Mouse (Mus musculus) midbrain, embryonic 14.5 days (tissue): Measurements from ENCODE around the gene Polr1d. TPM values are rescaled to one million over a fixed set of nuclear protein-coding genes. Genes with fewer than 3 reads are reported as not detected.
A peak's percentile ranks its signal among the peaks of the same experiment; 100 is the strongest.

ENCODE experiments used
- ATAC-seq: fragments of 200-750 bp; cut with Nextera tagmentation; 2 replicates; pipeline ENCODE4 v1.8.0; 2017; ENCODE audit warnings: moderate number of reproducible peaks, moderate library complexity; ENCODE audit not compliant: low FRiP score, low TSS enrichment
- DNase-seq: peaks from one replicate; pipeline ENCODE4 v3.0.0-alpha.2; 2015
- H3K27ac ChIP-seq: fragments of 300-500 bp; sonication (generic); replicated peaks from 2 replicates; pipeline ENCODE4 v1.5.1; 2014; ENCODE audit warnings: mild to moderate bottlenecking, low read depth, low read length, moderate library complexity
- H3K27me3 ChIP-seq: fragments of 300-500 bp; sonication (generic); 2 replicates; pipeline ENCODE4 v1.6.1; 2014; ENCODE audit warnings: low read length, control low read depth, mixed read lengths; ENCODE audit not compliant: control insufficient read depth, insufficient read depth
- H3K36me3 ChIP-seq: fragments of 300-500 bp; sonication (generic); 2 replicates; pipeline ENCODE4 v1.6.1; 2014; ENCODE audit warnings: low read length, control low read depth; ENCODE audit not compliant: control insufficient read depth, insufficient read depth
- H3K4me1 ChIP-seq: fragments of 300-500 bp; sonication (generic); 2 replicates; pipeline ENCODE4 v1.6.1; 2014; ENCODE audit warnings: mild to moderate bottlenecking, antibody characterized with exemption, low read length, control low read depth; ENCODE audit not compliant: control insufficient read depth, insufficient read depth
- H3K4me2 ChIP-seq: fragments of 300-500 bp; sonication (generic); 2 replicates; pipeline ENCODE4 v1.6.1; 2014; ENCODE audit warnings: mild to moderate bottlenecking, low read length, moderate library complexity
- H3K4me3 ChIP-seq: fragments of 300-500 bp; sonication (generic); replicated peaks from 2 replicates; pipeline ENCODE4 v1.5.1; 2014; ENCODE audit warnings: low read depth, low read length
- H3K9ac ChIP-seq: fragments of 300-500 bp; sonication (generic); replicated peaks from 2 replicates; pipeline ENCODE4 v1.6.1; 2014; ENCODE audit warnings: mild to moderate bottlenecking, low read length, moderate library complexity
- H3K9me3 ChIP-seq: fragments of 300-500 bp; sonication (generic); 2 replicates; pipeline ENCODE4 v1.6.1; 2016; ENCODE audit warnings: low read length, control low read depth, mixed read lengths; ENCODE audit not compliant: control insufficient read depth
- WGBS: fragments of 180-500 bp; shearing (Covaris S2); extraction: QIAGEN DNeasy Blood & Tissue Kit; methylation state at CpG from one replicate; pipeline ENCODE4 v1.1.7; 2014; 5-methylcytosine and 5-hydroxymethylcytosine counted together
- polyA plus RNA-seq: library from polyadenylated mRNA; unstranded; fragments of >200 nt; fragmentation: Nextera tagmentation; extraction: Ambion mirVana; gene quantifications from 2 replicates; pipeline ENCODE4 v1.2.1, GENCODE M21; 2014

Gene Polr1d
- polyA plus RNA-seq, 1 experiment from 2014 or later = 102 TPM

DNA sequence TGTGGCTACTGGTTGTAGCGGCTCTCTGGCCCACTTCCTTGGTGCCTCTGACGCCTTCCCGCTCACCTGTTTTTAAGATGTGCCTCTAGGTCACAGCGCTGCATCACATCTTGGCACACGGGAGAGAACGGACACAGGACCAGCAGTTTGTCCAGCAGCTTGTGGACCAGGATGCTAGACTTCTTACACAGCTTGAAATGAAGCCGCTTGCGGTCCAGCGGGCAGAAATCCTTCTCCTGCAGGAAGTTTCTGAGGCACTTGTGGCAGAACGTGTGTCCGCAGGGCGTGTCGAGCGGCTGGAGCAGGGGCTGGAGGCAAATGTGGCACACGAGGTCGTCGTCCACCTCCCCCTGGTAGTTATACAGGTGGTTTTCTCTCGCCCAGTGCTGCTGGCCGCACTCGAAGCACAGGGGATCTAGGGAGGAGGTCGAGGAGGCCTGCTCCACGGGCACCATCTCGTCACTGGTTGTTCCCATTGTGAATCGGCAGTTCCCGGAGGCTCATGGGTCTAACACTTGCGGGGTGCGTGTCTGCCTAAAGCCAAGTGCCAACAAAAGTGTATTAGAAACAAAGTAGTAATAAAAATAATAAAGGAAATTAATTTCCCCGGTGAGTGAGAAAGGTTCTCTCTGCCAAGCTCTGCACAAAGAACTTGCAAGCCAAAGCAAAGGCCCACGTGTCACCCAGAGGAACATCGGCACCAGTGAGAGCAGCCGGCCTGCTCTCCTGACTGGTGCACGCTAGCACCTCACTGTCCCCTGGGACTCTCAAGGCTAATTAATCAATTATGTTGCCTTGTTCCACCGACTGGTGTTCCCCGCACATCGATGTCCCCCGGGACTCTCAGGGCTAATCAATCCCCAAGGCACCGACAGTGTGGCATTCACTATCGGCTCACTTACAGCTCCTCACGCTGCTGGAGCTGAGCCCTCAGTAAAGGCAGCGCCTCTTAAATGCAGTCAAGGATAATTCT is 34.6 kb upstream of the Polr1d start:
- H3K4me1 ChIP-seq = 0 out of 2 replicates have a peak, but pooled peaks cover 3% of the 10 kb centered on the region
- no peak overlapping the region for H3K4me2 ChIP-seq
- no peak overlapping the region for H3K4me3 ChIP-seq
- WGBS = 77% methylated on average over 40 of the region's 40 CpGs
- ATAC-seq = no peak
- H3K27me3 ChIP-seq = no peaks in the 10 kb centered on the region
- DNase-seq = peak; percentile 61
- no peaks in the 10 kb centered on the region for H3K36me3 ChIP-seq
- 0 out of 2 replicates have a peak overlapping the region, but pooled peaks have one; percentile 8 for H3K27ac ChIP-seq
- peak overlapping the region; percentile 23; the same call in 1 of the 2 replicates for H3K9ac ChIP-seq
- H3K9me3 ChIP-seq = no peaks in the 10 kb centered on the region

- ATAC-seq = no peak
- no peaks in the 10 kb centered on the region for H3K9me3 ChIP-seq
- H3K4me2 ChIP-seq = no peak overlapping the region
- H3K36me3 ChIP-seq = no peaks in the 10 kb centered on the region
- no peaks in the 10 kb centered on the region for H3K27me3 ChIP-seq
- H3K27ac ChIP-seq = no peak overlapping the region
- 70% methylated on average over 15 of the region's 15 CpGs for WGBS
- no peak overlapping the region for H3K4me3 ChIP-seq
- no peak overlapping the region for H3K9ac ChIP-seq
- DNase-seq = peak; percentile 39
- H3K4me1 ChIP-seq = 0 out of 2 replicates have a peak, but pooled peaks cover 3% of the 10 kb centered on the region
Observed at GRCm38 (mm10) chr5:147043240-147043844, 33.5 kb upstream of the Polr1d start.

DNA sequence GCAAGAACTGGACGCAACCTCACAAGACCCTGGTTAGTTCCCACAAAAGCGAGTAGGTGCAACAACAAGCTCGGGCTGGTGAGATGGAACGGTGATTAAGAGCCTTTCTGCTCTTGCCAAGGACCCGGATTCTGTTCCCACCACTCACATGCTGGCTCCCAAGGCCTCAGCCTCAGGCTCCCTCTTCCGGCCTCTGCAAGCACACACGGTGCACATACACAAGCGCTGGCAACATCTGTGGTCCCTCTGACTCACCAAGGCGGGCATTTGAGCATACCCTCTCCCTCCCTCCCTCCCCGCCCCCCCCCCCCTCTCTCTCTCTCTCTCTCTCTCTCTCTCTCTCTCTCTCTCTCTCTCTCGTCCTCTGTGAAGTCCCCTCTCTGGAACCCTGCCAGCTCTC is 31.5 kb upstream of the Polr1d start:
- DNase-seq (no peak), ATAC-seq (no peak)
- Histone ChIP-seq H3K9ac (no peak overlapping the region), H3K4me2 (no peak overlapping the region), H3K4me3 (no peak overlapping the region), H3K27ac (no peak overlapping the region), H3K36me3 (no peaks in the 10 kb centered on the region), H3K9me3 (no peaks in the 10 kb centered on the region), H3K4me1 (0 out of 2 replicates have a peak, but pooled peaks cover 3% of the 10 kb centered on the region), H3K27me3 (no peaks in the 10 kb centered on the region)
- WGBS = 80% methylated on average over 9 of the region's 11 CpGs

DNA sequence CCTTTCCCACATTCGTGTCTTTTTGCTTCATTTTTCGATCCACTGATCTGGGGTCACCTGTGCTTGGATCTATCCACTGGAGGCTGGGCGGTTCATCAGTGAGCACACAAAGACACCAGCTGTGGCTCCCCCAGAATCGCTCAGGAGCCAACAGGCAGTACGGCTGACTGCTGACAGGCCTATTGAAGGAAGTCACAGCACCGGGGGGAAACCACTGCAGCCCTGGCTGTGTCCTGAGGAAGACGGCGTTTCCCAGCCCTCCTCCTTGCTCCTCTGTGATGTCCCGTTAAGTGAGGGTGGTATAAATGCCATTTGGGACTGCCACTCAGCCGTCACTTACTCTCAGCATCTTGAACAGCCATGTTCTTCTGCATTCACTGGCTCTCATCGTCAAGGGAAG is 30.9 kb upstream of the Polr1d start:
- ATAC-seq (no peak), DNase-seq (no peak)
- H3K27me3 ChIP-seq = no peaks in the 10 kb centered on the region
- no peak overlapping the region for H3K4me3 ChIP-seq
- 0 out of 2 replicates have a peak, but pooled peaks cover 3% of the 10 kb centered on the region for H3K4me1 ChIP-seq
- no peak overlapping the region for H3K27ac ChIP-seq
- 67% methylated on average over 11 of the region's 11 CpGs for WGBS
- no peaks in the 10 kb centered on the region for H3K9me3 ChIP-seq
- H3K4me2 ChIP-seq = no peak overlapping the region
- no peak overlapping the region for H3K9ac ChIP-seq
- H3K36me3 ChIP-seq = no peaks in the 10 kb centered on the region

- H3K9me3 ChIP-seq = no peaks in the 10 kb centered on the region
- no peaks in the 10 kb centered on the region for H3K36me3 ChIP-seq
- no peak overlapping the region for H3K4me2 ChIP-seq
- no peaks in the 10 kb centered on the region for H3K27me3 ChIP-seq
- WGBS = 89% methylated on average over 19 of the region's 19 CpGs
- no peak for DNase-seq
- no peak overlapping the region for H3K9ac ChIP-seq
- ATAC-seq = no peak
- no peaks in the 10 kb centered on the region for H3K4me1 ChIP-seq
- no peak overlapping the region for H3K4me3 ChIP-seq
- no peak overlapping the region for H3K27ac ChIP-seq
Observed at GRCm38 (mm10) chr5:147049544-147050209, 27.2 kb upstream of the Polr1d start.

DNA sequence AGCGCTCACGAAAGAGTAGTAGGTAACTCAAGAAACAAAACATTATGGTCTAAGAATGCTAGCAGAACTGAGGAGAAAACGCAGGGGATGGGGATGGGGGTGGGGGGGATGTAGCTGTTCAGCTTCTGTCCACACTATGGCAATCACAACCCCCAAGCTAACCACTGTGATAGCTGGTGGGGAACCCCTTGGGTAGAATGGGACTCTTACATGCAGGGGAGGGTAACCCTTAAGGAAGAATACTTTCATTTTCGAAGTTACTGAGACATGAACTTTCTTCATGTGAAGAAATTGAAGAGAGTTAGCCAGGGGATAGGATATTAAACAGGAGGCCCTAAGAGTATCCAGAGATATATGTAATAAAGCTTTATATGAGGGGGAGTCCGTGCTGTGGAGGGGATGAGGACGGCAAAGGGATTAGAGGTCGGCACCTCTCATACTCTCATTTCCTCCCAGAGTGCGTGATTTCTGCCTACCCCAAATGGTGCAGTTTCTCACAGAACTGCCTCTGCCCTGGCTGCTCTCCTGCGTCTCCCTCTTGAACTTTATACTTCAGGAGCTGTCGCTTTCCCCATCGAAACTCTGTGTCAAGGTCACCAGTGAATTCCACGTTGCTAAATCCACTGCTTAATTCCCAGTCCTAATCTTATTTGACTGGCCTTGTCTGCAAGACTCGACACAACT is 25.9 kb upstream of the Polr1d start:
- Histone ChIP-seq H3K4me3 (no peak overlapping the region), H3K36me3 (no peaks in the 10 kb centered on the region), H3K27me3 (no peaks in the 10 kb centered on the region), H3K9me3 (no peaks in the 10 kb centered on the region), H3K4me1 (no peaks in the 10 kb centered on the region), H3K4me2 (no peak overlapping the region), H3K9ac (no peak overlapping the region), H3K27ac (no peak overlapping the region)
- ATAC-seq (no peak), DNase-seq (no peak)
- 70% methylated on average over 13 of the region's 13 CpGs for WGBS

GRCm38 (mm10) chr5:147051500-147052308 is 25.1 kb upstream of the Polr1d start:
- Histone ChIP-seq H3K9me3 (no peaks in the 10 kb centered on the region), H3K4me1 (no peaks in the 10 kb centered on the region), H3K27me3 (no peaks in the 10 kb centered on the region), H3K27ac (no peak overlapping the region), H3K4me3 (no peak overlapping the region), H3K4me2 (no peak overlapping the region), H3K9ac (no peak overlapping the region), H3K36me3 (no peaks in the 10 kb centered on the region)
- 54% methylated on average over 29 of the region's 29 CpGs for WGBS
- DNase-seq (no peak), ATAC-seq (no peak)

DNA sequence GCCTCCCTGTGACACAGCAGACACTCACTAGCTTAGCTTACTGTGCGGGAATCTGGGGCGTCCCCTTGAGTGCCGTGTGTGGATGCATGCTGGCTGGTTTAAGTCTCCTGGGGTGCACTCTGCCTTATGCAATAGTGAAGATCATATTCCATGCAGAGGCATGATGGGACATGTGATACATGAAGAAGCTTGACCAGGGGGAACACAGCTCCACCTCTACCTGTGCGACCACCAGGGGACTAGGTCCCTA is 24.6 kb upstream of the Polr1d start:
- Histone ChIP-seq H3K4me1 (no peaks in the 10 kb centered on the region), H3K27ac (no peak overlapping the region), H3K4me2 (no peak overlapping the region), H3K9me3 (no peaks in the 10 kb centered on the region), H3K27me3 (no peaks in the 10 kb centered on the region), H3K4me3 (no peak overlapping the region), H3K36me3 (no peaks in the 10 kb centered on the region), H3K9ac (no peak overlapping the region)
- ATAC-seq (no peak), DNase-seq (no peak)
- WGBS = 67% methylated on average over 4 of the region's 4 CpGs
